ENCODE assay signal across 8 mouse cellular contexts in genomic region chr5:52470991-52471801, GRCm38 (mm10). TPM values are rescaled to one million over a fixed set of nuclear protein-coding genes. Genes with fewer than 3 reads are reported as not detected.
DNase-seq lines count a peak whose midpoint lies in the region; ATAC-seq and TF ChIP-seq lines count a peak whose summit lies in the region.

Gene Ccdc149, minus strand, starts transcription at chr5:52471521.

- no peaks in the 10 kb centered on the region for H3K36me3 ChIP-seq in liver, postnatal 0 days (replicated peaks; ENCODE audit: insufficient read depth, low read length)

- H3K4me2 ChIP-seq in liver, postnatal 0 days (ENCODE audit: low read depth, low read length): peak within 1 kb of the TSS; percentile 72

- H3K4me1 ChIP-seq in liver, postnatal 0 days (ENCODE audit: insufficient read depth): peaks cover 5% of the 10 kb centered on the region; the same call in 1 of the 2 replicates

- no peak for DNase-seq in Patski (ENCODE audit: low read depth, low spot score)
- DNase-seq in cerebellum, adult 9-11 months: peak; percentile 95
- DNase-seq in frontal cortex, postnatal 10 days (ENCODE audit: low spot score in 2 of 2): peak; percentile 79 to 84
- DNase-seq in layer of hippocampus, adult 8-10 months (ENCODE audit: low spot score in 2 of 2): peak; percentile 83 to 85
- peak; percentile 76 for DNase-seq in liver, postnatal 0 days
- DNase-seq in ovary, adult 18-20 months (ENCODE audit: low spot score): peak; percentile 55
- DNase-seq in thymus, postnatal 4 days: peak; percentile 60

- ATAC-seq in Patski: peak; percentile 80
- peak; percentile 64 to 76 for ATAC-seq in hematopoietic stem cell, adult 5-6 weeks (replicated peaks in 1 of 2; ENCODE audit: insufficient read depth in 1 of 2, low FRiP score in 2 of 2, low TSS enrichment in 1 of 2, low read depth in 1 of 2, poor library complexity in 2 of 2, severe bottlenecking in 2 of 2)
- peak; percentile 97 for ATAC-seq in liver, postnatal 0 days

- CTCF ChIA-PET in Patski (lab: Charles Lee): interaction anchor here (1.0 to 2.4 kb wide), 4 partner anchors 8 to 62 kb away, joined by 3 to 7 read pairs (median 3); no protein-coding TSS in a partner anchor

- in situ Hi-C loops in Patski (cut with MboI; ENCODE audit: low pct_unique_long_range_greater_than_20kb): no loop called here

- TF ChIP-seq EP300 in liver, postnatal 0 days (IDR thresholded peaks at IDR 0.05; ENCODE audit: low read depth): no peak

- TF ChIP-seq CTCF in Patski (IDR thresholded peaks at IDR 0.05): no peak
- no peak for TF ChIP-seq CTCF in liver, postnatal 0 days (IDR thresholded peaks at IDR 0.05; ENCODE audit: low read depth)

- peak within 1 kb of the TSS; percentile 58 for H3K27ac ChIP-seq in liver, postnatal 0 days (ENCODE audit: low read depth)

- peak within 1 kb of the TSS; percentile 61 for H3K4me3 ChIP-seq in liver, postnatal 0 days (ENCODE audit: low read depth, low read length)

- POLR2A ChIA-PET in Patski (lab: Charles Lee): no interaction called here

- WGBS in liver, postnatal 0 days (ENCODE audit: insufficient replicate concordance): 2% methylated on average over 52 of the region's 65 CpGs

- H3K27me3 ChIP-seq in Patski: peaks cover 4% of the 10 kb centered on the region
- H3K27me3 ChIP-seq in liver, postnatal 0 days (ENCODE audit: insufficient read depth, low read length): no peaks in the 10 kb centered on the region

- peak within 1 kb of the TSS; percentile 67 for H3K9ac ChIP-seq in liver, postnatal 0 days (replicated peaks)

- no peaks in the 10 kb centered on the region for H3K9me3 ChIP-seq in liver, postnatal 0 days (ENCODE audit: low read length)

RNA-seq across cellular contexts. Expression of gene Ccdc149, which starts in this region (rescaled TPM):
- 10.2 TPM for polyA plus RNA-seq in Patski (2021)
- total RNA-seq in hematopoietic stem cell, adult 5-6 weeks (2017): 6.4 and 11.1 TPM in 2 replicates
- 10 to 100 TPM; 65.0 to 78.6 (median 73.2) TPM for total RNA-seq in layer of hippocampus, adult 8-10 months (2022)
- polyA plus RNA-seq in liver, postnatal 0 days (2015; fragmentation: Nextera tagmentation; extraction: Ambion mirVana): 0.89 and 0.98 TPM in 2 replicates

Comparison
In these comparisons a context has a peak if more than half of its experiments do, and no peak if none do; other contexts are left out.
1. Peak in DNase-seq, ATAC-seq, H3K4me3 ChIP-seq, H3K27ac ChIP-seq, H3K9ac ChIP-seq and H3K4me2 ChIP-seq in liver, postnatal 0 days; RNA of the gene not detected or under 1 TPM.